Mouse (Mus musculus): ENCODE measurements at regions not wholly inside any gene's neighbourhood (a gene's known extent, or its start where the extent isn't known, plus 50 kb on each side); places are given as distances from the start of the nearest gene placed in this dataset.

DNA sequence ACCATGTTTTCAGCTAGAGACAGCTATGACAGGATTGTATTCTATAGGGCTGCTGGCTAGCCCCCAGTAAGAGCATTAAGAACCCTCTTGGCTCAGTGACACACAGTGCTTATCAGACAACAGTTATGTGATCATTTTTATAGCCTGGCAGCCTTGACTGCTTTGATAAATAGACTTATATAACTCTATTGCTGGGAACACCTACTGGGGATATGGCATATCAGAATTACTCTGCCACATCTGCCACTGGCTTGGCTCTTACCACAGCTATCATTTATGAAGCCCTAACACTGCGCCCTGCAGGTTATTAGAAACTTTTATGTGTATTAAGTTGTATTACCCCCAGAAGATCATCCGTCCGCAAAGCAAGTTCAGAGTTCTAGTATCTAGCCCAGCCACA, 88.9 kb upstream of the Btg1 start:
- 48% methylated on average over 3 of the region's 3 CpGs for WGBS
- H3K27ac ChIP-seq (ENCODE audit: insufficient read depth, low read depth, low read length), result no peak overlapping the region
- no peaks in the 10 kb centered on the region for H3K4me1 ChIP-seq (ENCODE audit: control insufficient read depth, insufficient read depth, insufficient read length, low read length)
- H3K4me3 ChIP-seq (ENCODE audit: low read depth, low read length), result no peak overlapping the region
- TF ChIP-seq CTCF (IDR thresholded peaks at IDR 0.05; ENCODE audit: extremely low read depth, insufficient read length, insufficient replicate concordance, low read depth, low read length) (no peak), POLR2A (IDR thresholded peaks at IDR 0.05; ENCODE audit: low read depth, low read length) (no peak)
- H3K36me3 ChIP-seq (ENCODE audit: control insufficient read depth, insufficient read depth, low read length), result no peaks in the 10 kb centered on the region
- no peaks in the 10 kb centered on the region for H3K27me3 ChIP-seq (ENCODE audit: control insufficient read depth, insufficient read depth, low read length)

DNA sequence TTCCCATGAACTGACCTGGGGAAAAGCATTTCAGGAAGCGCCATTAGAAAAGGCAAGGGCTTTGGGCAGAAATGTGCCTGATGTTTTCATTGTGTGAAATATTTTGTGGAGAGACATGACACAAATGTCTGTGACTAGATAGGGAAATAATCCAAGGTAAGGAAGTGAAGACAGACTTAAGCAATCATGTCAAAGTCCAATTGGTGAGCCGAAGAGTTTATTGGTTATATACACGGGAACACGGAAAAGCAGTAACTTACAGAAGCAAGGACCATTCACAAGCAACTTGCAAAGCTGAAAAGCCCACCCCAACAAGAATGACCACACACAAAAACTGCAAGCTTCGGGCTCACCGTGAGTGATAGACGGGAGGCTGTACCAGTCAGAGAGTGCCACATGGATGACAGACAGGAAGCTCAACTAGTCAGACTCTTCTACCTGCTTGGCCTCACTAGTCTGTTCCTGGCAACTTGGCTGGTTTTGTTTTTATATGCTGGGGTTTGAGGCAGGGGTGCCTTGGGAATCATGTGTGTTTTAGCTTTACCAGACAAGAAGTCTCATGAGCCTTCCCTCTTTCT, 82.2 kb upstream of the Btg1 start:
- no peak overlapping the region for H3K27ac ChIP-seq (ENCODE audit: insufficient read depth, low read depth, low read length)
- H3K27me3 ChIP-seq (ENCODE audit: control insufficient read depth, insufficient read depth, low read length), result no peaks in the 10 kb centered on the region
- 58% methylated on average over 7 of the region's 7 CpGs for WGBS
- TF ChIP-seq POLR2A (IDR thresholded peaks at IDR 0.05; ENCODE audit: low read depth, low read length), result no peak
- TF ChIP-seq CTCF (IDR thresholded peaks at IDR 0.05; ENCODE audit: extremely low read depth, insufficient read length, insufficient replicate concordance, low read depth, low read length), result no peak
- H3K4me1 ChIP-seq (ENCODE audit: control insufficient read depth, insufficient read depth, insufficient read length, low read length), result peaks cover 2% of the 10 kb centered on the region; the same call in 1 of the 2 replicates
- no peaks in the 10 kb centered on the region for H3K36me3 ChIP-seq (ENCODE audit: control insufficient read depth, insufficient read depth, low read length)
- no peak overlapping the region for H3K4me3 ChIP-seq (ENCODE audit: low read depth, low read length)

DNA sequence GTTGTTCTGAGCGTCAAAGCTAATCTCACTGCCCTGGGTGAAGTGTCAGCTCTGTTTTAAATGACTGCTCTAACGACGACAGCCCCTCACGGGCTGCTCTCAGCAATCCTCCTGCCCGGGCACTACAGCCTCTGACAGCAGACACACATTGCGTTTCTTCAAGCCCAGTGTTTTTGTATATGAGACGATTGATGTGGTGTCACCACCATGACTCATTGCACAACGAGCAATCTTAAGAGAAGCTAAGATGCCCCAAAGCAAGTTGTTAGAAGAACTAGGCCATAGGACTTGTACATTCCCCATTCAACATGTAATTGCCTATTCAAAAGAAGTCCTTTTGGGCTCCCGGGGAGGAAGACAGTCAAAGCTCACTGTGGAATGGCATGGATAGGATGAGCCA, 81.3 kb upstream of the Btg1 start:
- Histone ChIP-seq H3K4me1 (ENCODE audit: control insufficient read depth, insufficient read depth, insufficient read length, low read length) (peaks cover 2% of the 10 kb centered on the region; the same call in 1 of the 2 replicates), H3K27ac (ENCODE audit: insufficient read depth, low read depth, low read length) (no peak overlapping the region), H3K36me3 (ENCODE audit: control insufficient read depth, insufficient read depth, low read length) (no peaks in the 10 kb centered on the region), H3K4me3 (ENCODE audit: low read depth, low read length) (no peak overlapping the region), H3K27me3 (ENCODE audit: control insufficient read depth, insufficient read depth, low read length) (no peaks in the 10 kb centered on the region)
- WGBS, result 86% methylated on average over 9 of the region's 9 CpGs
- TF ChIP-seq CTCF (IDR thresholded peaks at IDR 0.05; ENCODE audit: extremely low read depth, insufficient read length, insufficient replicate concordance, low read depth, low read length), result no peak
- no peak for TF ChIP-seq POLR2A (IDR thresholded peaks at IDR 0.05; ENCODE audit: low read depth, low read length)

DNA sequence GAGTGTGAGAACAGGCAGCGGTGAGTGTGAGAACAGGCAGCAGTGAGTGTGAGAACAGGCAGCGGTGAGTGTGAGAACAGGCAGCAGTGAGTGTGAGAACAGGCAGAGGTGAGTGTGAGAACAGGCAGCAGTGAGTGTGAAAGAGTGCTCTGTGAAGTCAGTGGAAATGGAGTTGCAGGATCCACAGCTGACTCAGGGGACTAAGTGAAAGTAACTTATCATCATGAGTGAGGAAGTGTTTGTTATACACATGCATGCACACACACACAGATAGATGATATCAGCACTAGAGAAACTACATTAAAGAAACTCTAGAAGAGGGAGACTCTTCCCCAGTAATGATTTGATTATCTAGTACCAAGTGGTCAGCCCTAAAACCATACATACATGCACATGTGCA, 76.0 kb upstream of the Btg1 start:
- Histone ChIP-seq H3K27ac (ENCODE audit: insufficient read depth, low read depth, low read length) (no peak overlapping the region), H3K27me3 (ENCODE audit: control insufficient read depth, insufficient read depth, low read length) (no peaks in the 10 kb centered on the region), H3K4me1 (ENCODE audit: control insufficient read depth, insufficient read depth, insufficient read length, low read length) (0 out of 2 replicates have a peak, but pooled peaks cover 2% of the 10 kb centered on the region), H3K4me3 (ENCODE audit: low read depth, low read length) (no peak overlapping the region), H3K36me3 (ENCODE audit: control insufficient read depth, insufficient read depth, low read length) (no peaks in the 10 kb centered on the region)
- whole genome bisulfite sequencing, result 100% methylated on average over 2 of the region's 2 CpGs
- TF ChIP-seq POLR2A (IDR thresholded peaks at IDR 0.05; ENCODE audit: low read depth, low read length), result no peak
- no peak for TF ChIP-seq CTCF (IDR thresholded peaks at IDR 0.05; ENCODE audit: extremely low read depth, insufficient read length, insufficient replicate concordance, low read depth, low read length)

DNA sequence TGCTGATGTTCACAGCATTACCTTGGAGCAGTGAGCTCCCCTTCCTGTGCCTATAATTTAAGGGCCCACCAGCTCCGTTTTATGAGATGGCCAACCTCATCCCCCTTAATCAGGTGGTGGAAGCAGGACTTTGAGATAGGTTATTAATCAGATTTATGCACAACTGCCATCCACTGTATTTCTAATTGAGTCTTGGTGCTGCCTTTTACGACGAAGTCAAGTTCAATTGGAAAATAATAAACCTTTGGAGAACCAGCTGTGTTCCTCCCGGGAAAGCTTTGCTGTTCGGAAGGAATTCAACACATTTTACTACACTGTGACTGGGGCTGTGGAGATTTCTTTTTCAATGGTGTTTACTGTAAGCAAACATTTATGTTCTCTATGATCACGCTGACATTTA, 71.5 kb upstream of the Btg1 start:
- H3K27me3 ChIP-seq (ENCODE audit: control insufficient read depth, insufficient read depth, low read length), result no peaks in the 10 kb centered on the region
- no peaks in the 10 kb centered on the region for H3K36me3 ChIP-seq (ENCODE audit: control insufficient read depth, insufficient read depth, low read length)
- H3K4me3 ChIP-seq (ENCODE audit: low read depth, low read length), result no peak overlapping the region
- H3K27ac ChIP-seq (ENCODE audit: insufficient read depth, low read depth, low read length), result no peak overlapping the region
- 73% methylated on average over 6 of the region's 6 CpGs for WGBS
- TF ChIP-seq POLR2A (IDR thresholded peaks at IDR 0.05; ENCODE audit: low read depth, low read length) (no peak), CTCF (IDR thresholded peaks at IDR 0.05; ENCODE audit: extremely low read depth, insufficient read length, insufficient replicate concordance, low read depth, low read length) (no peak)
- H3K4me1 ChIP-seq (ENCODE audit: control insufficient read depth, insufficient read depth, insufficient read length, low read length), result 0 out of 2 replicates have a peak, but pooled peaks cover 2% of the 10 kb centered on the region

DNA sequence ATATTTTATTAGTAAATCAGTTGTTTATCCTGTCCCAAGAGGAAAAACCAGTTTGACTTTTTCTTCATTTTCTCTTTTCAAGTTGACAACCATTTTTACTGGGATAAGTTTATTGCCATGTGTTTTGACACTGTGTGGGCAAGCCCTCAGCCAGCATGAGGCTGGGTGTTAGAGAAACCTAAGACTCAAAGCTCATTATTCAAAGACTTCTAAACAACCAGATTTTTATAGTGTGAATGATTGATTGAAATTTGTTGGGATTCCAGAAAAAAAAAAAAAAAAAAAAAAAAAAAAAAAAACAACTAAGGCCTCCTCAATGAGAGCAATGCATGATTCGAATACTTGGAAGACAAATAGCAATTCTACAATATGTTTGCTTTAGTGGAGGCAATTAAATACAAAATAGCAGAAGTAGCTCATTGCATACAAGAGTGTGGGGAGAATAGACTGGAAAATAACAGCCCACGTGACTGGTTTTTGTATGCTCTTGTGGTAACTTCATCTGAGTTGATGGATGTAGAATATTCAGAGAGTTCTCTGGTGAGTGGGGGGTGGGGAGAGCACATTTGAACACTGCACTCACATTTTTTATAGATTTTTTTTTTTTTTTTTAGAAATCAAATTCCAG, 70.9 kb upstream of the Btg1 start:
- Histone ChIP-seq H3K4me3 (ENCODE audit: low read depth, low read length) (no peak overlapping the region), H3K36me3 (ENCODE audit: control insufficient read depth, insufficient read depth, low read length) (no peaks in the 10 kb centered on the region)
- 83% methylated on average over 2 of the region's 2 CpGs for WGBS

DNA sequence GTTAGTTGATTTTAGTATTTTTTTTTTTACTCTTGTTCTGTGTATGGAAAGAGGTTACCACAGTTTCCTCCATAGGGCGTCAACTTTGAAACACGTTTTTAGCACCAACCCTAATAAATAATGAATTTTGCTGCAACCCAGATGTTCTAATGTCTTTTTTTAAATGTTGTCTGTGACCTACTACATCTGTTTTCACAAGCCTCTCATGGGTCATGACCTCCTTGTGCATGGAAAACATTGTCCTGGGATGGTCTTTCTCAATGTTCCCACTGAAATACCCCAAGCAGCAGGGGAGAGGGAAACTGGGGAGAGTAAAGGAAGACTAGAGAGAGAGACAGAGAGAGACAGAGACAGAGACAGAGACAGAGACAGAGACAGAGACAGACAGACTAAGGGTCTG, 67.2 kb upstream of the Btg1 start:
- Histone ChIP-seq H3K27ac (ENCODE audit: insufficient read depth, low read depth, low read length) (no peak overlapping the region), H3K36me3 (ENCODE audit: control insufficient read depth, insufficient read depth, low read length) (no peaks in the 10 kb centered on the region), H3K4me1 (ENCODE audit: control insufficient read depth, insufficient read depth, insufficient read length, low read length) (no peaks in the 10 kb centered on the region), H3K27me3 (ENCODE audit: control insufficient read depth, insufficient read depth, low read length) (no peaks in the 10 kb centered on the region), H3K4me3 (ENCODE audit: low read depth, low read length) (no peak overlapping the region)
- WGBS, result 83% methylated on average over 2 of the region's 2 CpGs
- TF ChIP-seq CTCF (IDR thresholded peaks at IDR 0.05; ENCODE audit: extremely low read depth, insufficient read length, insufficient replicate concordance, low read depth, low read length), result no peak
- TF ChIP-seq POLR2A (IDR thresholded peaks at IDR 0.05; ENCODE audit: low read depth, low read length), result no peak

More for the DNA sequence above, 70.9 kb upstream of the Btg1 start:
- Histone ChIP-seq H3K27me3 (ENCODE audit: control insufficient read depth, insufficient read depth, low read length) (no peaks in the 10 kb centered on the region), H3K4me1 (ENCODE audit: control insufficient read depth, insufficient read depth, insufficient read length, low read length) (0 out of 2 replicates have a peak, but pooled peaks cover under 1% of the 10 kb centered on the region), H3K27ac (ENCODE audit: insufficient read depth, low read depth, low read length) (no peak overlapping the region)
- TF ChIP-seq CTCF (IDR thresholded peaks at IDR 0.05; ENCODE audit: extremely low read depth, insufficient read length, insufficient replicate concordance, low read depth, low read length) (no peak), POLR2A (IDR thresholded peaks at IDR 0.05; ENCODE audit: low read depth, low read length) (no peak)
